Mouse (Mus musculus): ENCODE results near the gene Zkscan7.
"Not testable (repeated sequence)": the region's sequence is repeated elsewhere in the genome, so short reads cannot be mapped to it uniquely, and the experiment has no call there.

Zkscan7 gene

GRCm38 (mm10) chr9:122885385-122885784 is at the start of gene Zkscan7:
Gene Zkscan7, plus strand, starts transcription at chr9:122885685.
- no peak for DNase-seq

DNA sequence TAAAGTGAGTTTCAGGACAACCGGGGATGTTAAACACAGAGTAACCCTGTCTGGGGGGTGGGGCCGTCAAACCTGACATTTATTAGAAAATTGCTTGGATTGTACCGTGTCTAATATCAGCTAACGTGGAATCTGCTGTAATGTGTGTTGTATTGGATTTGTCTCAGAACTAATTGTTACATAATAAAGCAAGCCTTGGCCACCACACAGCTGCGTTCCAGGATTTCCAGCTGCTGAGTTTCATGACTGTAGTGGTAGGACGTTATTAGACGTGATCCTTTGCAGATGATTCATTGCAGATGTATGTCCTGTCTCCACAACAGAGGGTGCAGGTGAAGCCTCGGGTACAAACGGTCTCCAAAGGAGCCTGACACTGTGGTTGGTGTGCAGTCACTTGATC is 49.4 kb upstream of the Zkscan7 start:
- DNase-seq, result no peak

DNA sequence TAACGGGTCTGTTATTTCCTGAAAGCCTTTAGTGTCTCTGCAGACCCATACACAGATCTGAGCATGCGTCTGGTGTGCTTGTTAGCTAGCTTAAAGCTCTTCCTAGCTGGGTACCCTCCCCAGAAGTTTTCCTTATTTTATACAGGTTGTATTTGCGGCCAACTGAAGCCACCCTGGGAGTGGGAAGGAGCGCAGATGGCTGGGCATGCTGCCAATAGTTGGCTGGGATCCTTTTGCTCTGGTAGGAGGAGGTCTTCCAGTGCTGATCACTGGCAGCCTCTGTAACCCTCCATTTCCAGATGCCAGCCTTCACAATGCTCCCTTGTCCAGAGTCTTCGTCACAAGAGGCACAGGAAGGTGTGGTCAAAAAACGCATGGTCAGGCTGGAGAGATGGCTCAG is 48.7 kb upstream of the Zkscan7 start:
- peak; percentile 71 for DNase-seq

- no peak for DNase-seq
Measured at GRCm38 (mm10) chr9:122837216-122837615, 48.3 kb upstream of the Zkscan7 start.

GRCm38 (mm10) chr9:122837680-122838079 is 47.8 kb upstream of the Zkscan7 start:
- peak; percentile 76 for DNase-seq

- no peak for DNase-seq
Measured at GRCm38 (mm10) chr9:122843760-122844159, 41.7 kb upstream of the Zkscan7 start, which contains the start of gene Gm35549. Gene Gm35549, minus strand, starts transcription at chr9:122844035.

GRCm38 (mm10) chr9:122845621-122846020 is 39.9 kb upstream of the Zkscan7 start:
- DNase-seq, result no peak

DNA sequence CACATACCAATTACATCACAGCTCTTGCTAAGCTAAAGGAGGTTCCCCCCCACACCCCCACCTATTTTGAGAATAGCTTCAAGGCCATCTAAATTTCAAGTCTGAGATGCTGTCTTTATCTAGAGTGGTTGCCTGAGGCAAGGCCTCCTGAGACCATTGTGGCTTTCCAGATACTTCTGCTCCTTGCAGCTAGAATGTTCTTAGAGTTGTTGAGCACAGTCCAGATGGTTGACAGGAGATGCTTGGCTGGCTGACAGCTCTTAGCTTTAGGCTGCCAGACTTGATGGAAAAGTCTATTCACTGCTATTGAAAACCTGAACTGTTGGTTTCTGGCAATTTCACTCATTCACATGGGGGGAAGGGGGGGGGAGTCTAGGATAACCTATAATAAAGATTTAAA is 39.3 kb upstream of the Zkscan7 start:
- peak; percentile 45 for DNase-seq

- DNase-seq, result not testable (repeated sequence)
Measured at GRCm38 (mm10) chr9:122847811-122848311, 37.6 kb upstream of the Zkscan7 start.

DNA sequence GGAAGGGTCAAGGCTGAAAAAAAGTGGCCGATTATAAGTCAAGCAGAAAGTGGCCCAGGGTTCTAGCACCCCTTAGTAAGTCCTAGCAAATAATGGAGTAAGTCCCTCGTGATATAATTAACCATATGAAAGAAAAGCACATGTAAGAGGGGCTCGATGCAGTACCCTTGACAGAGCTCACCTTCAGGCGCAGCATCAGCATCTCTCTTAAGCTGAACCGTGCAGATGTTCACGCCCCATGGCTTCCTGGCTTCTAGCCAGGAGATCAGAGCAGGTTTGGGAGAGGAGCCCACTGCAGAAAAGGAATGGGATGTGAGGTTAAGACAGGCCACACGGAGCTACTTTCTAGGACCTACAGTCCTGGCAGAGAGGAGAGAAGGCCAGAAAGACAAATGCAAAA is 31.0 kb upstream of the Zkscan7 start:
- DNase-seq, result no peak

DNA sequence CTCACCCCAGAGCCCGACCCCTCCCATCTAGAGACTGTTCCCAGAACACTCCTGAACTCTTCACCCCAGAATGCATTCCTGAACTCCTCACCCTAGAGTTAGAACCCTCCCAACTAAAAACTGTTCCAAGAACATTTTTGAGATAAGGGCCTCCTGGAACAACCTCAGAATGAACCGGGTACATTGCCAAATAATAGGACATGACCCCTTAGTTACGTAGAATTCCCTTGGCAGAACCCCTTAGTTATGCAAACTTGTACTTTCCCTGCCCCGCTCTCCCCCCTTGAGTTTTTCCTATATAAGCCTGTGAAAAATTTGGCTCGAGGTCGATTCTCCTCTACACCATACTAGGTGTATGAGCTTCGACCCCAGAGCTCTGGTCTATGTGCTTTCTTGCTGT is 30.3 kb upstream of the Zkscan7 start:
- DNase-seq, result not testable (repeated sequence)

DNA sequence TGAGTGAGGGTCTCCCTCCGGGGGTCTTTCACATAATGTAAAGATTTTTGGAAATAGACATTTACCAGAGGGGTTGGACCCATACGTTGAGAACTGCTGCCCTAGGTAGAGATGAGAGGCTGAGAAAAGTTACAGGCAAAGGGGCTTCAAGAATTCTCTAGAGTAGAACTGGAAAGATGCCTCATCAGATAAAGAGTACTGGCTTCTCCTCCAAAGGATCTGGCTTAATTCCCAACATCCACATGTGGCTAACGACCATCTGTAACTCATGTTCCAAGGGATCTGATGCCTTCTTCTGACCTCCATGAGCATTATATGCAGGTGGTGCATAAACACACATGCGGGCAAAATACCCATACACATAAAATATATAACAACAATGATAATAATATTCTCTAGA is 29.9 kb upstream of the Zkscan7 start:
- DNase-seq, result no peak

DNA sequence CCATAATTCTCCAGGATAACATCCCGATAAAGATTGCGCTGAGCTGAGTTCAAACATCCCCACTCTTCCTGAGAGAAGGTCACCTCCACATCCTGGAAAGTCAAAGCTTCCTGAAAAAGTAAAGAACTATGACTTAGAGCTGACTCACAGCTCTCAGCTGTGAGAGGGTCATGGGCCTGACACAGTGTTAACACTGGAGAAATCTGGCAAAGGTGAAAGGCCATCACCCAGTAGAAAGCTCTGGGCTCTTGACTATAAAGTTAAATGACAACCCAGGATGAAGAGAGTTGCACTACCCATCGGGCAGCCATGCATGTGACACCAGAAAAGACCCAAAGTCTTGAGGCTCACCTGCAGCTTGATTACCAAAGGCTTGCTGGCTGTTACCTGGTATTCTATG is 28.8 kb upstream of the Zkscan7 start:
- DNase-seq, result no peak

DNA sequence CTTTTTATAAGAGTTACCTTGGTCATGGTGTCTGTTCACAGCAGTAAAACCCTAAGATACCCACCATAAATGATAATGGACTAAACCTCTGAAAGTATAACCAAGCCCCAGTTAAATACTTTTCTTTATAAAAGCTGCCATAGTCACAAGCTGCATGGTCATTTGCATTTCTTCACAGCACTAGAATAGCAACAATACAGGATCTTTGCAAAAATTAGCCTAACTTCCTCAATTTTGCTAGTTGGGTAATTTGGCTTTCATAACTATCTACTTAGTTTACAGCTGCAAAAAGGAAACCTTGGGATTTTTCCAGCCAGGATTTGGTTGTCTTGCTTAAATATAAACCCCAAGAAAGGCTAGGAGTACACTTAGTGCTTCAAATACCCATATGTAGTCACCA is 24.7 kb upstream of the Zkscan7 start:
- DNase-seq, result no peak

DNA sequence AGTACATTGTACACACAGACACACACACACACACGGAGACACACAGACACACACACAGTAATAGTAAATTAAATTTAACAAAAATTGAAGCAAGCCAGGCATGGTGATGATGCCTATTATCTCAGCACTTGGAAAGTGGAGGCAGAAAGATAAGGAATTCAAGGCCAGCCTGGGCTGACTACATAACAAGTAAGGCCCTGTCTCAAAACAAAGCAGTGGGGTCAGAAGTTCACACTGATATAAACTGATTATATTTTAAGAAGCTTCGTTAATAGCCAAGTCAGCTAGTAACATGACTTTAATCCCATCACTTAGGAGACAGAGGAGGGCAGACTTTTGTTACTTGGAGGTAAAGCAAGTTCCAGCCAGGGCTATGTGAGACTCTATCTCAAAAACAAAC is 21.8 kb upstream of the Zkscan7 start:
- DNase-seq, result no peak

DNA sequence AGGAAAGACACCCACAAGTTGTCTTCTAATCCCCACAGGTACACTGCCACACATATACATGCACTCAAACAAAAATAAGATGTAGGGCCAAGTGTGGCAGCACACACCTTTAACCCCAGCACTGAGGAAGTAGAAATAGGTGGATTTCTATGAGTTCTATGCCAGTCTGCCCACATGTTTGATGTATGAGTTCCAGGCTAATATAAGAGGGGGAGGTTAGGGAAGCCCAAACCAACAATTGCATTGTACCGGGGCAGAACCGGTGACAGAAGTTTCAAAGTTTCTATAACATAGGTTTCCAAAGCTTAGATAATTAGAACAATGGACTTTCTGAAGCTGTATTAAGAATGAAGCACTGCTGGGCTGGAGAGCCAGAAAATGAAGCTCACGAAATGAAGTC is 20.6 kb upstream of the Zkscan7 start:
- DNase-seq, result no peak

DNA sequence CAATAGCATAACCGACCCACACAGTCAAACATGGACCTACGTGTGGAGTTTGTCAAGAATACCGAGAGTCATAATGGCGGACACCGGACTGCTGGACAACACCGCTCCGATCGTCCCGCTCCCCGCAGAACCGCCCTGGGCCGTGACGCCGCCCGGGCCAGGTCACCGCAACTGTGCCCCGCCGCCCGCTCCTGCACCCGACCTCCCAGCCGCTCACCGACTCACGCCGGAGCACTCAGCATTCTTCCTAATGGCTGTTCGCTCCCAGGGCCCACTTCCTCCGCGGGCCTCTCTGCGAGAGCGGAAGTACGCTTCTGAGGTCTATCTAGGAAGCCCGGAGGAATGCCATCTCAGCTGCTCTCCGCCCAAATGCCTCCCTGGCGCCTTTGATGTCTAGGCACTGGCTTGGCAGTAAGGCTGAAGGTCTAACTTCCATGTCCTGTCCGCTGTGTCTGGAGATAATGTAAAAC is 19.8 kb upstream of the Zkscan7 start, which contains the start of gene Zfp445:
Zfp445 (minus strand) TSS at position 310 of the 470 bp plus-strand sequence.
- peak; percentile 86 for DNase-seq

GRCm38 (mm10) chr9:122866192-122866591 is 19.3 kb upstream of the Zkscan7 start:
- DNase-seq, result no peak

DNA sequence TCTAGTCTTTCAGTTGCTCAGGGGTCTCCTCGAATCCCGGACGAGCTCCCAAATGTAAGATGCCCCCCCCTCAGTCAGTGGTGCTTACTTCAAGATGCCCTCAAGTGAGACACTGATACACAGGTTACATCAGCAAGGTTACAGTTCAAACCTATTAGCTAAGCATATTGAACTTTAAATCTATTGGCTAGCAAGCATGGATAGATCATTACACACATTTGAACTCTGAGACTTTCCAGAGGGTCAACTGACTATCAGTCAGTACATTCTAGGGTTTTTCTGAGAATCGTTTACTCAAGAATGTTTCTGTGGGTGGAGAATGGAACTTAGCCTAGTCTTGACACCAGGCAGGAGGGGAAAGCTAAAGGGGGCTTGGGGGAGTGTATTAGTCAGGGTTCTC is 12.9 kb upstream of the Zkscan7 start:
- no peak for DNase-seq

DNA sequence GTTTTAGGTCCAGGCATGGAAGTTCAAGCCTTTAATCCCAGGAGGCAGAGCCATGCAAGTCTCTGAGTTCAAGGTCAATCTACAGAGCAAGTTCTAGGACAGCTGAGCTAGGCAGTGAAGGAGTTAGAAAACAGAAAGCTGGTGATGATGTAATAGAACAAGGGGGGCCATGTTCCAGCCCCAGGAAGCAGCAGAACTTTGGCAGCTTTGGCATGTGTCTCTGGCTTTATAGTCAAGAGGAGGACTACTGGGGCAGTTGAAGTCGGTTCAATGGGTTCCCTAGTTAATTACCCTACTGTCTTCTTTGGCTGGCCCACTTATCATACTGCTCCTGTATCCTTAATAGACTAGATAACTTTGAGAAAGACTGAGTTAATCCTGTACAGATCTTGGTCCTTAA is 10.8 kb upstream of the Zkscan7 start:
- no peak for DNase-seq

DNA sequence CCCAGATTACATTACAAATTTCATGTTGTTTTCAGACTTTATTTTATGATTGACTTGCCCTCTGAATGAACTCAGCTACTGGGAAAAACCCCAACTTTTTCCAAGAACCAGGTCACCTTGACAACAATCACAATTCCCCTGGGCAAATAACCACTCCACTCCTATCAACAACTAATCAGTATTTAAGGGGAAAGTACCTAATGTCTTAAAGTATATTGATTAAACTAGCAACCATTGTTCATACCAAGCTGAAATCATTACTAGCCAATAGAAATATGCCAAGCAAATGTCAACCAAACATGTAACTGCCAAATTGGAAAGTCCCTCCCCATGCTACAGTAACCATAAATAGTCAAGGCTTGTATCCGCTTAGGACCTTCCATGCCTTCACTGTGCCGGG is 10.3 kb upstream of the Zkscan7 start:
- DNase-seq, result no peak

DNA sequence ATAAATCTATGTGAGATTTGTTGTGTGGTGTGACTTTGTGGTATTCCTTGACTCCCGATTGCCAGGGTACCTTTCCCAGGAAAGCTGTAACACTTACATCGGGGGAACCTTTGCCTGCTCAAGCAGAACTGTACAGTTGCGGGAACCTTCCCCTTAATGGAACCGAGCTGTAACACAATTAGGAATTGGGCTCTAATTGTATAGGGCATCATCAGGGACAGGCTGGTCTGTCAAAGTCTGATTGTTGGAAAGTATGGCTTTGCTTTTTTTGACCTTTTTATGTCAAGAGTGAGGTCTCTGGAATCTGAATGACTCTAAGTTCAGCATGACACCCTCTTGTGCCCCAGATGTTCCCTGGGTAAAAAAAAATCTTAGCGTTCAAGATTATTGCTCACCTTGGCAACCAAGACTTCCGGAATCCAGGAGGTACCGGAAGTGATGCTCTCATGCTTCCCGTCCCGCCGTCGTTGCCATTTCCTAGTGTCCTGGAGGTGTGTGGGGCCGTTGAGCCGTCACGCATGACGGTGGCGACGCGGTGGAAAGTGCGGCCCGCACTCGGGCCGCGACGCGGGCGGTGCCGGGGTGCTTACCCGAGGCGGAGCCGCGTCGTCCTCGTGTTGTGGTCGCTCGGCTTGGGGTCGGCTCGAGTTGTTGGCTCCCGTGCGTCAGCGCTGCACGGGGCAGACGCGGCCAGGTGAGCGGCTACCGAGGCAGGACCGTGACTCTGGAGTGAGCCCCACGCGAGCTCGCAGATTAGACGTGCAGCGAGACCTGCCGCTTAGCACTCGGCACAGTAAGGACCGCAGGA is 1.1 kb downstream of the Zkscan7 start:
- DNase-seq, result peak; percentile 80

DNA sequence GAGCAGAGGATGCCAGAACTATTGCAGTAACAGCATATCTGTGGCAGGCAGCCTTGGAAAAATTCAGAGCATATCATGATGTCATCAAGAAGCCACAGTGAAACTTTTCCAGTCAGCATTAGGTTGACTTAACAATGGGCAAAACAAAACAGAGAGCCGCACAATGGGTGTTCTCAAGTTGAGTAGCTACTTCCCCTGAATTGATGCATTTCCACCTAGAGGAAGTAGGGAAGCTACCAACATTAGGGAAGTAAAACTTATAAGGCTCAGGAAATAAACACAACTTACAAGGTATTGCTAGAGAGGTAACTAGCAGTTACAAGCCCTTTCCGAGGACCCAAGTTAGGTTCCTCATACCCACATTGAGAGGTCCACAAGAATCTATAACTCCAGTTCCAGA is 15.6 kb downstream of the Zkscan7 start:
- DNase-seq, result no peak

- peak; percentile 80 for DNase-seq
Measured at GRCm38 (mm10) chr9:122902717-122903535, 17.4 kb downstream of the Zkscan7 start.
